Mouse (Mus musculus) left cerebral cortex, postnatal 36 days (tissue): ENCODE results near the gene Gm28042. TPM values are rescaled to one million over a fixed set of nuclear protein-coding genes. Genes with fewer than 3 reads are reported as not detected.

Source experiments
- DNase-seq, 2 experiments: peaks; one replicate each; pipeline ENCODE4 v3.0.0; 2021 to 2022; ENCODE audit warnings: low spot score in 2 of 2, mixed read lengths in 1 of 2
- intact Hi-C: fragments of 180-260 bp; cut with DNase I; formaldehyde crosslinking; loops from one replicate; pipeline ENCODE4 v1.15.1; 2025
- microRNA-seq: library from miRNA; unstranded; fragments of <30 nt; microRNA quantifications from one replicate; pipeline ENCODE4 v1.2.0, GENCODE M21; 2022
- total RNA-seq, 2 experiments: library from RNA; stranded (reverse); gene quantifications; 2 replicates each; pipeline ENCODE4 v1.2.3; 2021

Gm28042 gene
- total RNA-seq, 2 experiments from 2014 or later: 0.84 TPM; not detected in 1

- intact Hi-C loops: no loop called here
- no peak for DNase-seq
Observed at GRCm38 (mm10) chr2:120087897-120088296, 60.6 kb downstream of the Gm28042 start.

- intact Hi-C loops: no loop called here
- no peak for DNase-seq
Observed at GRCm38 (mm10) chr2:120090979-120091378, 63.7 kb downstream of the Gm28042 start.

Small RNA genes lying within 50 kb of the gene (microRNA-seq; reads per million reads assigned to microRNA genes)
- not detected for gene Mir7665

Other genes starting within 250 kb of the Gm28042 start
- gene Rpap1, start 240.0 kb upstream of the Gm28042 start, total RNA-seq: 10 to 100 TPM; 19.4 to 20.6 TPM
- 100 to 1,000 TPM; 191 to 198 TPM for gene Tyro3, start 229.8 kb upstream of the Gm28042 start, total RNA-seq
- gene Mga, start 130.3 kb upstream of the Gm28042 start, total RNA-seq: 10 to 100 TPM; 56.2 to 74.1 TPM
- gene Mapkbp1, start 54.8 kb upstream of the Gm28042 start, total RNA-seq: 10 to 100 TPM; 41.6 to 66.9 TPM
- gene Jmjd7, start within 50 bp of the Gm28042 start, total RNA-seq: 1 to 10 TPM; 3.4 to 4.8 TPM
- gene Pla2g4b, start 5.9 kb downstream of the Gm28042 start, total RNA-seq: 1 to 10 TPM; 1.4 to 3.7 TPM
- gene Ehd4, start 127.1 kb downstream of the Gm28042 start, total RNA-seq: 10 to 100 TPM; 11.3 to 12.9 TPM
- gene Pla2g4e, start 217.8 kb downstream of the Gm28042 start, total RNA-seq: 10 to 100 TPM; 18.5 to 21.7 TPM